Mouse (Mus musculus): ENCODE results near the gene Cfap100. TPM values are rescaled to one million over a fixed set of nuclear protein-coding genes. Genes with fewer than 3 reads are reported as not detected.

Cfap100 gene
- total RNA-seq (2014; fragmentation: Nextera tagmentation) (not detected in 2 replicates), total RNA-seq (2017) (not detected in 2 replicates)

- peak; percentile 81 for ATAC-seq (replicated peaks; ENCODE audit: poor library complexity, severe bottlenecking)
Measured at GRCm38 (mm10) chr6:90428380-90428974, at the start of gene Cfap100. Gene Cfap100, minus strand, starts transcription at chr6:90428797.

GRCm38 (mm10) chr6:90476941-90477518 is 48.4 kb upstream of the Cfap100 start:
- peak; percentile 60 for ATAC-seq (replicated peaks; ENCODE audit: poor library complexity, severe bottlenecking)

- ATAC-seq (replicated peaks; ENCODE audit: poor library complexity, severe bottlenecking): no peak
Measured at GRCm38 (mm10) chr6:90475854-90476212, 47.2 kb upstream of the Cfap100 start.

DNA sequence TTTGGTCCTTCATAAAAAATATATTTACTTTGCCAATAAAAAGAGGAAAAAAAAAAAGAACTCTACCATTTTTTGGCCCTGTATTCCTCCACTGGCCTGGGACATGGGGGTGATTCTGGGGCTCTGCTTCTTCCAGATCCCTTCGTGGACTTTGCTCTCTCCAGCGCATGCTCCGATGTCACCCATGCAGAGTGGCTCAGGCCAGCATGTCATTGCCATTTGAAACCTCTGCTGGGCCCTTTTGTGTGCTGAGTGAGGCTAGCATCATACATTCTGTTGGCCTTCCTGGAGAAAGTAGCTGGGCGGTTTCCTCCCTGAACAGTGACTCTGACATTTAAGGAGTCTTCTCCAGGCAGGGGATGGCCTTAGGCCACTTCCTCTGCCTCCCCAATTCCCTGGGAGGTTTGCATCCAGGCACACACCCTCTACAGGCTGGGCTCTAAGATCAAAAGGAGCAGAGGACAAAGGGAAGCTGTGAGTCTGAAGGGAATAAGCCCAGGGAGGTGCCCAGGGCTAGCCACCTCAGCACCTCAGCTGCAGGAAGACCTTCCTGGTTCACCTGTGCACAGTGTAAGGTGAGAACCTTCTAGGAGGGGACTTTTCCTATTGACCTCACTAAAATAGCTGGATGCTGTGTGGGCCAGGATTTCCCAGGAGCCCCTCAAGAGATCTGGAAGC is 46.7 kb upstream of the Cfap100 start:
- ATAC-seq (replicated peaks; ENCODE audit: poor library complexity, severe bottlenecking): no peak

DNA sequence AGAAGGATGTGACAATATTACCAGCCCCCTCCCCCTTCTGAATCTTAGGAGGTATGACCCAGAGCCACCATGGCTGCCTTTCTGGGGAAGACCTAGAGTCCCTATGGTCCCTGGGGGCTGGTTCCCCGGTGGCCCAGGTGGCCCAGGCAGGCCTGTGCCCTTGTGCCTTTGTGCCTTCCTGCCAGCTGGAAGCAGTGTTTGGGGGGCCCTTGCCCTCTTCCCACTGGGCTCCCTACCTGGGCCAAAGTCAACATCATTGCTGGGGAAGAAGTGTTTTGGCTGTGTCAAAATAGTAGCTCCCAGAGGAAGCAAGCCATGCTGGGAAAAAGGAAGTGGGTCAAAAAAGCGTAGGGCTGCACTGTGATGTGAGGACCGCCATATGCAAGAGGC is 45.8 kb upstream of the Cfap100 start:
- no peak for ATAC-seq (replicated peaks; ENCODE audit: poor library complexity, severe bottlenecking)

- no peak for ATAC-seq (replicated peaks; ENCODE audit: poor library complexity, severe bottlenecking)
Measured at GRCm38 (mm10) chr6:90473630-90474360, 45.2 kb upstream of the Cfap100 start.

- ATAC-seq (replicated peaks; ENCODE audit: poor library complexity, severe bottlenecking): no peak
Measured at GRCm38 (mm10) chr6:90472697-90473096, 44.1 kb upstream of the Cfap100 start.

DNA sequence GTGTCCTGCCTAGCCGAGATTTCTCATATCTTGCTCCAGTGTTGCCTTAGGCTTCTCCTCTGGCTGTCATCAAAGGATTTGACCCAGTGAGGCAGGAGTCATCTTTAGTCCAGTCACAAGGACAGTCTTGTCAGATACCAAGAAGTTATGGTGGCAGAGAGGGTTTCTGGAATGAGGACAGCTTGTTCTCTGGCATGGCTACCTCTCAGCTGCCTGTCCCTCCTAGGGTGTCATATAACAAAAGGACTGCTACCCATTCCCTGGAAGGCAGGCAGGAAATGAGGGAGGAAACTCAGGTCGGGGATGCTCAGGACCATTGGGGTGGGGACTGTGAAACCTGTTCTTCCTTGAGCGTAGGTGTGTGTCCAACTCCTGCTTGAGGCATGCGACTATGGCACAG is 43.5 kb upstream of the Cfap100 start:
- no peak for ATAC-seq (replicated peaks; ENCODE audit: poor library complexity, severe bottlenecking)

GRCm38 (mm10) chr6:90470947-90471541 is 42.4 kb upstream of the Cfap100 start:
- no peak for ATAC-seq (replicated peaks; ENCODE audit: poor library complexity, severe bottlenecking)

- ATAC-seq (replicated peaks; ENCODE audit: poor library complexity, severe bottlenecking): no peak
Measured at GRCm38 (mm10) chr6:90470255-90470654, 41.7 kb upstream of the Cfap100 start.

DNA sequence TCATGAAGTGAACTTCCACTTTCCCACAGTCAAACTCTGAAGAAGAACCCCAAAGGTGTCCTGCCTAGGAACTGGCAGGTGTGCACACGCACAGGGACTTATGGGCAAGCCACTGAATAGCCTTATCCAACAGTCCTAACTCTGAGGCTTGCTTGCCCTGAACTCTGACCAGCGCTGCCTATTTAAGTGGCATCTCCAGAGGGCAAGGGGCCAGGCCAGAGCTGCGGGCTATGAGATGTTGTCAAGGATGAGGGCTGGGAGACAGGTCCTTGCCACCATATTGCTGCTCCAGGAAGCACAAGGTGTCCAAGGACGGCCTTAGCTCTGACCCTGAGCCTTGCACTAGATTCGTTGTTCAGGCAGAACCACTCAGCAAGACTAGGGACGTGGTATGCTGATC is 40.4 kb upstream of the Cfap100 start:
- no peak for ATAC-seq (replicated peaks; ENCODE audit: poor library complexity, severe bottlenecking)

DNA sequence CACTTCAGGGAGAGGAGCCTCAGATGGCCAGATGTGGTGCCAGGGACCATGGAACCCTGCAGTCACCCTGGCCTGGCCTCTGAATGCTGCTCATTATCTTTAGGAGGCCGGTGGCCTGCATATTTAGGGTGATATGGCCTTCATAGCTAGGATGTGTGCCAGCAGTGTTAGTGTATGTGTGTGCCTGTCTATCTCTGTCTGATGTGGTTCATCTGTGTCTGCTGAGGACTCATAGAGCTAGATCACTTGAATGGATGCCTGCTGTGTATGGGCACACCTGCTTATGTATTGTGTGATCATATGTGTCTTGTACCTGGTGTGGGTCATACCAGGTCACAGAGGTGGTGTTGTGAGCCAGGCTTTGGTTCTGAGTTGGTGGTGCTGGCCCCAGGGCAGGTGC is 39.6 kb upstream of the Cfap100 start:
- ATAC-seq (replicated peaks; ENCODE audit: poor library complexity, severe bottlenecking): no peak

GRCm38 (mm10) chr6:90466847-90467410 is 38.3 kb upstream of the Cfap100 start:
- no peak for ATAC-seq (replicated peaks; ENCODE audit: poor library complexity, severe bottlenecking)

GRCm38 (mm10) chr6:90466079-90466478 is 37.5 kb upstream of the Cfap100 start:
- ATAC-seq (replicated peaks; ENCODE audit: poor library complexity, severe bottlenecking): no peak

DNA sequence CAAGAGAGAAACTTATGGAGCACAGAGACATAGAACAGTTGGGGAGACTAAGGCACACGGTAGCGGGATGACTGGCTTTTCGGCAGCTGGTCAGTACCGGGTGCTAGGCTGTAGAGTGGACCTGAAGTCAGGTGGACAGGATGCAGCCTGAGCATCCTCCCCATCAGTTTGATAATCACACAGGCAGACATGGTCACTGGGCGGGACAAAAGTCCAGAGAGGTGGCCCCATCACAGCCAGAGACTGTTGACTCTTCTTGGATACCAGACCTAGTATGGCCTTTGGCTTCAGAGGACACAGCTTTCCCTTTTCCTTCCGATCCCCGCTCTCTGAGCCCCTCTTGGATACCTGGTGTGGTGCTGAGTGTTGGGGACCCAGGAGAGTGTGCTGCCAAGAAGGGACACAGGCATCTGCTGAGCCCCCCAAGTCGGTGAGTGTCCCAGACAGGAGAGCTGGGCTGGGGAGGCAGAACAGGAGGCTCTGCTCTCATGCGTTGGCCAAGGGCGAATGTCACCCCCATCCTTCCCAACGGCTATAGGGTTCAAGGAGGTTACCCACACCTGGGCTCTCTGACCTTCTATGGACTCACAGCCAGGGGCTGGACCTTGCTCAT is 36.5 kb upstream of the Cfap100 start:
- ATAC-seq (replicated peaks; ENCODE audit: poor library complexity, severe bottlenecking): no peak

- no peak for ATAC-seq (replicated peaks; ENCODE audit: poor library complexity, severe bottlenecking)
Measured at GRCm38 (mm10) chr6:90463890-90464421, 35.4 kb upstream of the Cfap100 start.

GRCm38 (mm10) chr6:90463228-90463862 is 34.7 kb upstream of the Cfap100 start:
- peak; percentile 38; the same call in 1 of the 2 replicates for ATAC-seq (replicated peaks; ENCODE audit: poor library complexity, severe bottlenecking)

DNA sequence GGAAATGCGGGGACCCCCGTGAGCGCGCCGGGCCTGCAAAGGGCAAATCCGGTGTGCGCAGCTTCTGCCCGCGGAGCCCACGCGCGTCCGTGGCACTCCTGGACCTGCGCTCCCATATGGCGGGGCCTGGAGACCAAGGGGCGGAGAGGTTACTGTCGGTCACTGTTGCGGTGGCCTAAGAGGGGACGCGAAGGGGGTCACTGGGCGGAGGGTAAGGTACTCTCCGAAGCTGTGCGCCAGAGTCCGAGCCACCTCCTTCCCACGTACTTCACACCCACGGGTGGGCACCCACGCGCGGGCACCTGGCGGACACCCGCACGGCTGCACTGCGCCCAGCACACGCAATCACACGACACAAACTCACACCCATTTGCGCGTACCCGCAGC is 34.2 kb upstream of the Cfap100 start:
- peak; percentile 17; the same call in 1 of the 2 replicates for ATAC-seq (replicated peaks; ENCODE audit: poor library complexity, severe bottlenecking)

DNA sequence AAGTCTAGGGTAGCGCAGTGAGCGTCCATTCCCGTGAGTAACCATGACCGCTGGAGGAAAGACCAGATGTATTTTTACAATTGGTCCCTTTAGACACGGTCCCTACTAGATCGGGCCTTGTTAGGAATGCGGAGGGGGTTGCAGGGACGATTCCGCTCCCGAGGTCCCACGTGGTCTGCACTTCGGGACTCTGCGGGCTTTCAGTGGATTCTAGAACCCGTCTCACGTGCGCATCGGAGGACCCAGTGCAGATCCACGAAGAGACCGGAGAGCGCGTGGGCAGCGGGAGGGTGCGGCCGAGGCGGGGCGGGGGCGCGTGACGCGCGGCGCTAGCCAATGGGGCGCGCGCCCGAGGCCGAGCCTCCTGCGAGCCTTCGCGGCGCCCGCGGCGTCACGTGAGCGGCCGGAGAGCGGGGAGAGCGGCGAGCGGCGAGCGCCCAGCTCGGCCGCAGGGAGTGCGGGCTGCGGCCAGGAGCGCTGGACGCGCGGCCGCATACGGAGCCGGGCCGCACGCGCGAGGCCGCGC is 33.6 kb upstream of the Cfap100 start, which contains the start of gene Klf15:
Klf15 (plus strand) TSS at position 396 of the 526 bp plus-strand sequence.
- ATAC-seq (replicated peaks; ENCODE audit: poor library complexity, severe bottlenecking): peak; percentile 50

Measured in granulocyte monocyte progenitor cell, adult 5-6 weeks (primary cell).